Mouse (Mus musculus) thymus, postnatal 36 days (tissue): ENCODE results near the gene Eln.

Experiments
- DNase-seq, 2 experiments: peaks; one replicate each; pipeline ENCODE4 v3.0.0; 2022; ENCODE audit warnings: mixed read lengths in 2 of 2

Gene Eln

GRCm38 (mm10) chr5:134743991-134744390 lies 3.1 kb downstream of the Eln start:
- no peak for DNase-seq

- DNase-seq, result peak in 1 of 2 experiments; percentile 15
Measured at GRCm38 (mm10) chr5:134742221-134742795, 4.8 kb downstream of the Eln start.

- DNase-seq, result no peak
Measured at GRCm38 (mm10) chr5:134740501-134741341, 6.4 kb downstream of the Eln start.

- no peak for DNase-seq
Measured at GRCm38 (mm10) chr5:134739951-134740350, 7.2 kb downstream of the Eln start.

- DNase-seq, result no peak
Measured at GRCm38 (mm10) chr5:134734920-134735319, 12.2 kb downstream of the Eln start.

GRCm38 (mm10) chr5:134734072-134734471 lies 13.1 kb downstream of the Eln start:
- no peak for DNase-seq

GRCm38 (mm10) chr5:134733241-134733640 lies 13.9 kb downstream of the Eln start:
- no peak for DNase-seq

- no peak for DNase-seq
Measured at GRCm38 (mm10) chr5:134729124-134729523, 18.0 kb downstream of the Eln start.

GRCm38 (mm10) chr5:134728535-134728934 lies 18.6 kb downstream of the Eln start:
- DNase-seq, result no peak

GRCm38 (mm10) chr5:134727001-134727639 lies 20.0 kb downstream of the Eln start:
- DNase-seq, result no peak

- no peak for DNase-seq
Measured at GRCm38 (mm10) chr5:134725299-134725698, 21.8 kb downstream of the Eln start.

GRCm38 (mm10) chr5:134720058-134720457 lies 27.1 kb downstream of the Eln start:
- DNase-seq, result no peak

- no peak for DNase-seq
Measured at GRCm38 (mm10) chr5:134711076-134711475, 36.0 kb downstream of the Eln start.

- no peak for DNase-seq
Measured at GRCm38 (mm10) chr5:134709275-134709674, 37.8 kb downstream of the Eln start.

- peak; percentile 78 to 82 for DNase-seq
Measured at GRCm38 (mm10) chr5:134704157-134704556, 43.0 kb downstream of the Eln start.

GRCm38 (mm10) chr5:134695539-134695938 lies 51.6 kb downstream of the Eln start:
- no peak for DNase-seq

- no peak for DNase-seq
Measured at GRCm38 (mm10) chr5:134695082-134695481, 52.0 kb downstream of the Eln start.

- no peak for DNase-seq
Measured at GRCm38 (mm10) chr5:134692704-134693103, 54.4 kb downstream of the Eln start.

GRCm38 (mm10) chr5:134688718-134689284 lies 58.3 kb downstream of the Eln start:
- DNase-seq, result peak; percentile 98

GRCm38 (mm10) chr5:134688086-134688717 lies 58.9 kb downstream of the Eln start, which contains the start of gene Limk1:
TSS of gene Limk1 (minus strand) at chr5:134688598.
- no peak for DNase-seq

- no peak for DNase-seq
Measured at GRCm38 (mm10) chr5:134687187-134687586, 59.9 kb downstream of the Eln start.

- no peak for DNase-seq
Measured at GRCm38 (mm10) chr5:134686541-134686940, 60.6 kb downstream of the Eln start.

- DNase-seq, result no peak
Measured at GRCm38 (mm10) chr5:134684398-134684797, 62.7 kb downstream of the Eln start.
